Mouse (Mus musculus): ENCODE measurements at regions not wholly inside any gene's neighbourhood (a gene's known extent, or its start where the extent isn't known, plus 50 kb on each side); places are given as distances from the start of the nearest gene placed in this dataset.

- H3K4me3 ChIP-seq: no peak overlapping the region
- no peak for DNase-seq (ENCODE audit: extremely low spot score, low spot score)
- no peaks in the 10 kb centered on the region for H3K4me1 ChIP-seq
- peaks cover 47% of the 10 kb centered on the region for H3K9me3 ChIP-seq
- no peaks in the 10 kb centered on the region for H3K36me3 ChIP-seq (replicated peaks)
- no peak overlapping the region for H3K27ac ChIP-seq
- H3K27me3 ChIP-seq (ENCODE audit: poor library complexity, severe bottlenecking): no peaks in the 10 kb centered on the region
These were observed 131.5 kb downstream of the Zfp951 start for GRCm38 (mm10) chr5:104728399-104728798.

- Histone ChIP-seq H3K4me1 (no peaks in the 10 kb centered on the region), H3K36me3 (replicated peaks) (no peaks in the 10 kb centered on the region), H3K27me3 (ENCODE audit: poor library complexity, severe bottlenecking) (no peaks in the 10 kb centered on the region), H3K27ac (no peak overlapping the region), H3K9me3 (peaks cover 73% of the 10 kb centered on the region), H3K4me3 (no peak overlapping the region)
- DNase-seq (ENCODE audit: extremely low spot score, low spot score): no peak
- 90% methylated on average over 5 of the region's 5 CpGs for WGBS
These were observed 137.3 kb downstream of the Zfp951 start for GRCm38 (mm10) chr5:104722601-104723000.

- no peaks in the 10 kb centered on the region for H3K27me3 ChIP-seq (ENCODE audit: poor library complexity, severe bottlenecking)
- no peaks in the 10 kb centered on the region for H3K36me3 ChIP-seq (replicated peaks)
- no peaks in the 10 kb centered on the region for H3K4me1 ChIP-seq
- H3K4me3 ChIP-seq: no peak overlapping the region
- no peak overlapping the region for H3K27ac ChIP-seq
- DNase-seq (ENCODE audit: extremely low spot score, low spot score): no peak
- peaks cover 89% of the 10 kb centered on the region for H3K9me3 ChIP-seq
- 88% methylated on average over 11 of the region's 11 CpGs for WGBS
These were observed 142.9 kb downstream of the Zfp951 start for GRCm38 (mm10) chr5:104716956-104717355.

Data from forebrain, embryonic 10.5 days (tissue).